Mouse (Mus musculus) CD4-positive naive resting alpha-beta T cell, adult 57 days (primary cell): ENCODE results near the gene Olfr1140. TPM values are rescaled to one million over a fixed set of nuclear protein-coding genes. Genes with fewer than 3 reads are reported as not detected.

Experiments used
- total RNA-seq: library from RNA; stranded (reverse); gene quantifications from one replicate; pipeline ENCODE4 v1.2.4, GENCODE M21; 2023

The Olfr1140 gene
- total RNA-seq: not detected

DNA sequence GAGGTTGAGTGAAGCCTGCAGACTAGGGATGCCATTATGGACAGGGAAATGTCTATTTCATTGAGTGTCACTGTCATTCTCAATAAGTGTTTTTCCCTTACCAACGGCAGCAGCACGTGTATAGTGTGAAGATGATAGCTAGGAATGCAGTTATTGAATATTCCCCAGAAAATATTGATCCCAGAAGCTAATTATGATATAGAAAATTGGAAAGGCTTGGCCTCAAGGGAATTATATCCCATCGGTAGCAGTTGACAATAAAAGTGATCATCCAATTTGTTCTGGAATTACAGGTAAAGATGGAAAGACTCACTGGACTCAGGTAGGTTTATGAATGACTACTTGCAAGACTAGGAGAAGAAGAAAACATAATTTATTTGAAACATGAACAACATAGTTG is at the start of gene Olfr1140:
Olfr1140 (plus strand) TSS at position 301 of the 400 bp plus-strand sequence.

GRCm38 (mm10) chr2:87693847-87694246 is 49.7 kb upstream of the Olfr1140 start, which contains the start of gene Olfr1136:
TSS of gene Olfr1136 (minus strand) at chr2:87693947.

GRCm38 (mm10) chr2:87713079-87713478 is 30.5 kb upstream of the Olfr1140 start, which contains the start of gene Olfr1137:
TSS of gene Olfr1137 (minus strand) at chr2:87713179.

DNA sequence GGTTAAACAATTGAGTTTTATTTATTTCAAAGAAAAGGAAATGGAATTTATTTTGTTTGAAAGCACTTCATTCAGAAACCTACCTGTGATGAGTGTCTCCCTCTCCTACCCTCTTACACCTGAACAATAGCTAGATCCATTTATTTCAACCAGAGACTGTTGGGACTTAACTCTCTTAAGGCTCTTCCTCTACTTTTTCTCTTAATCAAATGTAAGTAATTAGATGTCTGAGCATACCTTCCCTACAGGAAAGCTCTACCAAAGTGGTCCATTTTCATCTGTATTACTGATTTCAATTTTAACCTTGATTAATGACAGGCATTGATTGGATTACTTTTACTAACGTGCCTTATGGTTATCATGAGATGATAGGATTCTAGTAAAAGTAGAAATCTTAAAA is 3.7 kb upstream of the Olfr1140 start, which contains the start of gene Olfr1138:
Olfr1138 (minus strand) TSS at position 101 of the 400 bp plus-strand sequence.

DNA sequence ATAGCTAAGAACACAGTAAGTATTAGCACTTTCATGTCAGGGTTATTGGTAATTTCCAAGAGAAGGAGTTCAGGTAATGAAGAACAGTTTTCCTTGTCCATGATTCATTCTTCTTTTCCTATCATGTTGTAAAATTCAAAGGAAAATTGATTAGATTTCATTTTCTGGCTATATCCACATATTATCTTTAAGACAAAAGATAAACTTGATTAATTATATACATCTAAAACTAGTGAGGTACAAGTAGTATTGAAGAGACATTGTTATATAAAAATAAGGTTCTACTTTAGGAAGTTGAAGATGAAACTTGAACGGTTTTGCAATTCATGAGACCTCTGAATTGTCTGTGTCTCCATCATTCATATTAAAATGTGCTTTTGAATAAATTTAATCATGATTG is 10.3 kb downstream of the Olfr1140 start, which contains the start of gene Olfr1141:
Olfr1141 (minus strand) TSS at position 101 of the 400 bp plus-strand sequence.

DNA sequence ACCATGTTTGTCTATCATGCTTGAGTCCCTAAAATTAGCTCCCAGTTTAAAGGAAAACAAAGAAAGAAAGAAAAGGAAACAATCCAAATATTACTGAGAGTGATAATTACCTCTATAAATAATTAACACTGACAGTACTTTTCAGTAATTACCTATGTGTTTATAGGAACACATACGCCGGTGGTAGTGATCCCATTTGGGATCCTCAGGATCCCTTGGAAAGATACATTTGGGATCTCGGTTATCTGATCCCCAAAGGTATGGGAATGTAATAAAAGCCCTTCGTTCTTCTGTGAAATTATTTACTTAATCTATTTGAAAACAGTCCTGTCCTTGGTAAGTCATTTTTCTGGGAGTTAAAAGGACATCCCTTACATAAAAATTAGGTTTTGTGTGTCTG is 35.6 kb downstream of the Olfr1140 start, which contains the start of gene Olfr152:
Olfr152 (plus strand) TSS at position 301 of the 400 bp plus-strand sequence.

Other genes starting within 250 kb of the Olfr1140 start
- gene Pramel7, start 246.7 kb upstream of the Olfr1140 start, total RNA-seq: not detected
- not detected for gene Pramel6, start 237.2 kb upstream of the Olfr1140 start, total RNA-seq
- not detected for gene Olfr153, start 212.0 kb upstream of the Olfr1140 start, total RNA-seq
- not detected for gene Olfr1128, start 198.2 kb upstream of the Olfr1140 start, total RNA-seq
- gene Olfr1129, start 169.8 kb upstream of the Olfr1140 start, total RNA-seq: not detected
- not detected for gene Olfr1130, start 137.5 kb upstream of the Olfr1140 start, total RNA-seq
- gene Olfr1131, start 116.6 kb upstream of the Olfr1140 start, total RNA-seq: not detected
- not detected for gene Olfr1132, start 106.2 kb upstream of the Olfr1140 start, total RNA-seq
- gene Olfr1133, start 96.4 kb upstream of the Olfr1140 start, total RNA-seq: not detected
- gene Olfr1134, start 85.3 kb upstream of the Olfr1140 start, total RNA-seq: not detected
- not detected for gene Olfr1135, start 70.1 kb upstream of the Olfr1140 start, total RNA-seq
- not detected for gene Olfr1136, start 49.8 kb upstream of the Olfr1140 start, total RNA-seq
- gene Olfr1137, start 30.6 kb upstream of the Olfr1140 start, total RNA-seq: not detected
- gene Olfr1138, start 3.8 kb upstream of the Olfr1140 start, total RNA-seq: not detected
- gene Olfr1141, start 10.2 kb downstream of the Olfr1140 start, total RNA-seq: not detected
- not detected for gene Olfr152, start 35.7 kb downstream of the Olfr1140 start, total RNA-seq
- gene Olfr1143, start 56.8 kb downstream of the Olfr1140 start, total RNA-seq: not detected
- gene Olfr1145, start 66.1 kb downstream of the Olfr1140 start, total RNA-seq: not detected
- not detected for gene Olfr1148, start 86.8 kb downstream of the Olfr1140 start, total RNA-seq
- not detected for gene Olfr1150-ps1, start 100.2 kb downstream of the Olfr1140 start, total RNA-seq
- gene Olfr1151, start 112.1 kb downstream of the Olfr1140 start, total RNA-seq: not detected
- not detected for gene Olfr1152, start 122.7 kb downstream of the Olfr1140 start, total RNA-seq
- not detected for gene Olfr1153, start 151.2 kb downstream of the Olfr1140 start, total RNA-seq
- gene Olfr1154, start 161.4 kb downstream of the Olfr1140 start, total RNA-seq: not detected
- not detected for gene Olfr1155, start 201.4 kb downstream of the Olfr1140 start, total RNA-seq
- not detected for gene Olfr1156, start 209.3 kb downstream of the Olfr1140 start, total RNA-seq
- not detected for gene Olfr1157, start 224.5 kb downstream of the Olfr1140 start, total RNA-seq
- not detected for gene Olfr74, start 230.9 kb downstream of the Olfr1140 start, total RNA-seq
- not detected for gene Olfr1158, start 246.4 kb downstream of the Olfr1140 start, total RNA-seq